Mouse (Mus musculus) erythroblast, embryonic 14.5 days (primary cell): ENCODE measurements at regions not wholly inside any gene's neighbourhood (a gene's known extent, or its start where the extent isn't known, plus 50 kb on each side); places are given as distances from the start of the nearest gene placed in this dataset.

Experiments used
- GATA1 ChIP-seq: IDR thresholded peaks from 2 replicates; pipeline ENCODE4 v1.6.1; 2012; ENCODE audit warnings: low read length, inconsistent platforms, mixed read lengths
- TAL1 ChIP-seq: IDR thresholded peaks from 3 replicates; pipeline ENCODE4 v1.6.1; 2012; ENCODE audit warnings: low read length, inconsistent platforms, mixed read lengths

- TF ChIP-seq TAL1 = no peak
- TF ChIP-seq GATA1 = no peak
These were observed 73.4 kb upstream of the Shb start for GRCm38 (mm10) chr4:45605681-45606080.
